Mouse (Mus musculus) thymus, postnatal 10 days (tissue): ENCODE results near the gene Olfr1208.

Experiments used
- DNase-seq, 2 experiments: peaks; one replicate each; pipeline ENCODE4 v3.0.0; 2021; ENCODE audit warnings: low spot score in 2 of 2

The Olfr1208 gene

GRCm38 (mm10) chr2:88902211-88902610 is at the start of gene Olfr1208:
Gene Olfr1208, minus strand, starts transcription at chr2:88902311.
- DNase-seq, result no peak

- DNase-seq, result no peak
These were observed 35.9 kb upstream of the Olfr1208 start, which contains the start of gene Olfr1211 for GRCm38 (mm10) chr2:88938011-88938410. Gene Olfr1211, minus strand, starts transcription at chr2:88938111.

GRCm38 (mm10) chr2:88915057-88915456 is 12.9 kb upstream of the Olfr1208 start, which contains the start of gene Olfr1209:
Gene Olfr1209, minus strand, starts transcription at chr2:88915157.
- no peak for DNase-seq

- no peak for DNase-seq
These were observed 39.2 kb downstream of the Olfr1208 start, which contains the start of gene Olfr1206 for GRCm38 (mm10) chr2:88862931-88863330. Gene Olfr1206, plus strand, starts transcription at chr2:88863231.

GRCm38 (mm10) chr2:88848992-88849391 is 53.1 kb downstream of the Olfr1208 start, which contains the start of gene Olfr1204:
Gene Olfr1204, plus strand, starts transcription at chr2:88849292.
- no peak for DNase-seq
